Mouse (Mus musculus) megakaryocyte progenitor cell, adult 5-6 weeks (primary cell): ENCODE measurements around the gene Prdm2. TPM values are rescaled to one million over a fixed set of nuclear protein-coding genes. Genes with fewer than 3 reads are reported as not detected.
A peak's percentile ranks its signal among the peaks of the same experiment; 100 is the strongest.

Experiments used
- ATAC-seq: replicated peaks from 2 replicates; pipeline ENCODE4 v1.8.0; 2016; ENCODE audit warnings: mild to moderate bottlenecking, moderate TSS enrichment, inconsistent platforms; ENCODE audit not compliant: poor library complexity
- total RNA-seq, 2 experiments: library from RNA; stranded (forward) in 1 of 2; stranded (reverse) in 1 of 2; fragments of 157-497, 149-512 nt in 1 of 2; fragments of 200-1000 nt in 1 of 2; gene quantifications; 2 replicates each; pipeline versions ENCODE4 v1.2.3 to v1.2.4; 2015 to 2017

Prdm2 gene
- 16.1 and 16.5 TPM in 2 replicates for total RNA-seq (2015)
- total RNA-seq (2017) = 9.5 and 12.5 TPM in 2 replicates

GRCm38 (mm10) chr4:143212341-143213174 is at the start of gene Prdm2:
Gene Prdm2 (minus strand): TSS chr4:143212995.
- peak; percentile 27 for ATAC-seq

DNA sequence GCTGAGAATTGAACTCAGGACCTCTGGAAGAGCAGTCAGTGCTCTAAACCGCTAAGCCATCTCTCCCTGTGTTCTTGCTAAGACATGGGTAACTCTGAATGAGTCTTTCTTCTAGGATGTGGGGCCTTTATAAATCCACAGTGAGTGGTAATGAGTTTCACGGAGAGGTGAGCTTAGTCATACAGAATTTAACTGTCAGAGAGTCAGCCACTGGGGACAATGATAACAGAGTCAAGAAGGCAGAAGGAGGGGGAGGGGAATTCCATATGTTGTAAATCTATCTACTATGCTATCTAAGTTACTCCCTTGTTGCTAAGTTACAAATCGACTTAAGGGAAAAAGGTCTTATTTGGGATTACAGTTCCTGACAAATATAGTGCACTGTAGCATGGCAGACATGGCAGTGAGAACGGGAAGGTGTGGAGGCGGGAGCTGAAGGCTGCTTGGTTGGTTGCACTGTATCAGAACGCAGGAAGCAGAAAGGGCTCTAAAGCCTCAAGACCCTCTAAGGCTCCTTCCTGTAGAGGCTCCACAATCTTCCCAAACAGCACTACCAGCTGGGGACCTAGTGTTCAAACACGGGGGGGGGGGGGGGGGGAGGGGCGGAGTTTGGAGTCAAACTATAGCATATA is 47.0 kb upstream of the Prdm2 start:
- peak; percentile 47 for ATAC-seq

DNA sequence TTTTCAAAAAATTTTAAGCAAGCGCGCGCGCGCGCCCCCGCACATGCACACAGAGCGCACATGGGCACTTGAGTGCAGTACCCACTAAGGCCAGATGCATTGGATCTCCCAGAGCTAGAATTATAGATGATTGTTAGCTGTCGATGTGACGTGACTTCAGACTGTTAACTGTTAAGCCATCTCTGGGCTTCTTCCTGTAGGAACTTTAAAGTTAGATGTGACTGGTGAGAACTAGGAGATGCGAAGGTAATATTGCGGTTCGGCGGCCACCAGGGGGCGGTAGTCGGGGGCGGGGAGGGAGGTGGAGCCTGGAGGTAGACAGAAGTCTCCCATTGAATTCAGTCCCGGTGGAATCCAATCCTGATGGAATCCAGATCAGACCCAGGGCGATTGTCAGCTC is 45.7 kb upstream of the Prdm2 start:
- peak; percentile 86 for ATAC-seq

GRCm38 (mm10) chr4:143257971-143258370 is 45.2 kb upstream of the Prdm2 start:
- no peak for ATAC-seq

DNA sequence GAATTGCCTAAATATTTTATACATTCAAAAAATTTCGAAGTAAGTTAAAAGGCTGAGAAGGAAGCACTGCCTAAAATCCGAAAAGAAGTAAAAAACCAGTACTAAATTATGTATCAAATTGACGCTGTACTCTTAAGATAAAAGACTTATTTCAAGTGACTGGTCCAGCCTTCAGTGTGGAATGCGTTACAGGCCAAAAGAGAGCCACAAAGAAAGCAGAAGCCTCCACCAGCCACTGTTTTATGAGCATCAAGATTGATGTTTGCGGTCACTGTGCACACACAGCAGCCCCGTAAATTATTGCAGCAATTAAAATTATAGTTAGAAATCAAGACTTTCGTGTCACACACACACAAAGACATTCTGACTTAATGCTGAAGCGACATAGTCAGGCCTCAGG is 42.7 kb upstream of the Prdm2 start:
- ATAC-seq = no peak

DNA sequence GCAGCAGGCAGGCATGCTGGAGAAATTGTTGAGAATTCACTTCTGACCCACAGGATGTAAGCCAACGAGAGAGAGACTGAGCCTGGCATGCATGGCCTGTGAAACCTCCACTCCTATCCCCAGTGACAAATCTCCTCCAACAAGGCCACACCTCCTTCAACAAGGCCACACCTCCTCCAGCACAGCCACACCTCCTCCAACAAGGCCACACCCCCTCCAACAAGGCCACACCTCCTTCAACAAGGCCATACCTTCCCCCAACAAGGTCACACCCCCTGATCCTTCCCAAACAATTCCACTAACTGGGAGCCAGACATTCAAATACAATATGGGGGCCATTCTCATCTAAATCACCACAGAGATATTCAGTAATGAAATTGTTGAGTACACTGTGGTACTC is 40.6 kb upstream of the Prdm2 start:
- no peak for ATAC-seq

DNA sequence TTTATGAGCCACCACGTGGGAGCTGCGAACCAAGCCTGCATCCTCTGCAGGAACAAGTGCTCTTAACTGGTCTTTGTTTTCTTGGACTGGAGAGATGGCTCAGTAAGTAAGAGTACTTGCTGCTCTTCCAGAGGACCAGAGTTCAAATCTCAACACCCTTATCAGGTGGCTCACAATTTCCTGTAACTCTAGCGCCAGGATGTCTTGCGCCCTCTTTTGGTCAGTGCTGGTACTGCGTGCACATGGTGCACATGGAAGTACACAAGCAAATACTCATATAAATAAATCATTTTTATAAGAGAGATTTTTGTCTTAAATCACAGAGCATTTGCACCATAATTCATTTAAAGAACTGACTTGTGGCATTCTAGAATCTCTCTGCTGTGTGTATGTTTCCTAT is 35.3 kb upstream of the Prdm2 start:
- peak; percentile 81 for ATAC-seq

- no peak for ATAC-seq
These were observed 28.5 kb upstream of the Prdm2 start for GRCm38 (mm10) chr4:143241294-143241693.

GRCm38 (mm10) chr4:143239615-143240201 is 26.9 kb upstream of the Prdm2 start:
- ATAC-seq = peak; percentile 68

DNA sequence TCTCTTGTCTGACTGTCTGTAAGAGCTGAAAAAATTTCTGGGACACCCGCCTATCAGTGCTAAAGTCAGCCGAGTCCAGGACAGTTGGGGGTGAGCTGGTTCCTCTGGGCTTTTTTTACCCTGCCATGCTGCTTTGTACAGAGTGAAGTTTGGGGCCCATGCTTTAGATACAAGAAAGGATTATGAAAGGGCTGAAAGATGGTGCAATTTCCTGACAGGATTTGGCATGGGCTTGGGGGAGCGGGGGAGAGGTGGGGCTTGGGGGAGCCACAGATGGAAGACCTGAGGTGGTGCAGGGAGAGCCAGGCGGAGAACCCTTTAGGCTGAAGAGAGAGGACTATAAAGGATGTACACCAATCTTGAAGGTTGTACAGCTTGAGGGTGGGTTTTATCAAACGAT is 26.3 kb upstream of the Prdm2 start:
- peak; percentile 73 for ATAC-seq

GRCm38 (mm10) chr4:143238241-143239031 is 25.6 kb upstream of the Prdm2 start:
- peak; percentile 59 for ATAC-seq

- ATAC-seq = 0 out of 2 replicates have a peak, but pooled peaks have one; percentile 17
These were observed 19.1 kb upstream of the Prdm2 start for GRCm38 (mm10) chr4:143231790-143232422.

- ATAC-seq = no peak
These were observed 18.3 kb upstream of the Prdm2 start for GRCm38 (mm10) chr4:143231110-143231509.

DNA sequence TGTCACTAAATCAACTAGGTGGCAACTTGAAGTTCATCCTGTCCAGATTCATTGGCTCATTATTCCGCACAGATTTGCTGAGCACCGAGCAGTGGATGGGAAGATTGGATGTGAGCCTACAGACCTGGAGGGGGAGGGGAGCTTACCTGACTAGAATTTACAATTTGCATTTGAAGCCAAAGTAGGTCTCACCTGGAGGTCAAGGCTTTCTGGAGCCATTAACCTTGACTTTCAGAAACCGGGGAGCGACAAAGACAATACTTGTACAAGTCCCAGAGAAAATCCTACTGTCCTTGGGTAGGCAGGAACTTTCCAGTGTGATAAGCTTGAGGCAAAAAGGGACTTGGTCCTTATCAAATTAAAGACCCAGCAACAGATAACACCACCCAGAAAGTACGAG is 15.2 kb upstream of the Prdm2 start:
- no peak for ATAC-seq

GRCm38 (mm10) chr4:143225886-143226285 is 13.1 kb upstream of the Prdm2 start:
- no peak for ATAC-seq

DNA sequence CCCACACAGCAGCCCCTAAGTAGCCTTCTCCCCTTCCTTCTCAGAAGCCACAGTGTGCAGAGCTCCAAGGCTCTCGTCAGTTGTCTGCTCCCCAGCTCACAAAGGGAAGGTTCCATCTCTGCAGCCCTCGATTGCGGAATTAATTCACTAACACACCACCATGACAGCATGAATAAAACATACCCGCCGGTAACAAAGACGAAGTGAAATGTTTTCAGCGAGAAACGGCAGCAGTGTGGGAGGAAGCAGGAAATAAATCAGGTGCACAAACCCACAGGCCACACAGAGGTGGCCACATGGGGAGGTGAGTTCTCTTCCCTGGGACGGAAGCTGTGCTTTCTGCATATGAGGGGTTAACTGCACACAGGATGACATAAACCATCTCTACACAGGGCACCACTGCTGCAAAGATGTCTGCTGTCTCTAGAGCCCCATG is 6.5 kb upstream of the Prdm2 start:
- ATAC-seq = peak; percentile 52

DNA sequence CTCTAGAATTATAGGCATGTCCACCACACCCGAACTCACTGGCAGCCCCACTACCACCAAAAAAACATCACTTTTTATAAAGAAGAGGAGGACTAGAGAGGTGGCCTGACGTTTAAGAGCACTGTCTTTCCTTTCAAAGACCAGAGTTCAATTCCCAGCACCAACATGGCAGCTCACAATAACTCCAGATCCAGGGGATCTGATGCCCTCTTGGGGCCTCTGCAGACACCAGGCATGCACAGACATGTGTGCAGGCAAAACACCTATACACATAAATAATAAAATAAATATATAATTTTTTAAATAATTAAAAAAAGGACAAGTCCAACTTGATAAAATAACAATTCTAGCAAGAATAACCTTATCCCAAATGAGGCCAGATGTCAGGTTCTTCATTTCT is 6.1 kb upstream of the Prdm2 start:
- no peak for ATAC-seq

GRCm38 (mm10) chr4:143217189-143217588 is 4.4 kb upstream of the Prdm2 start:
- ATAC-seq = no peak

DNA sequence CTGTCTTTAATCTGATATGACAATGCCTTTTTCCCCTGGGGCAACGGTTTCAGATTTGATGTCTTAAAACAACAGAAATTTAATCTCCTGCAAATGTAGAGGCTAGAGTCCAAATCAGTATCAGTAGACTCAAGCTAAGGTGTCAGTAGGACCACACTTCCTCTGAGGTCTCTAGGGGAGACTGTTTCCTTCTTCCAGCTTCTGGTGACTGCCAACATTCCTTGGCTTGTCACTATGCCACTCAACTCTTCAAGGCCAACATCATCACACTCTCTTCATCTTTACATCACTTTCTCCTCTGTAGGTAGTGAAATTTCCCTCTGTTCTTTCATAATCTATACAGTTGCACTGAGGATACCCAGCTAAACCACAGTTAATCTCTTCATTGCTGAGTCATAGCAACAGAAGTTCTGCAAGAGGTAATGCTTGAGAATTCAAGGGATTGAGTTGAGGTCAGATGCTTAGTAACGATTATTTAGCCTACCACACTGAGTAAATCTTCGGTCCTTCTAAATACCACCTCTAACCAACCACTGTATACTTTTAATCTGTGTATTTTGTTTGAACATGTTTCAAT is 1.5 kb upstream of the Prdm2 start:
- ATAC-seq = peak; percentile 65

DNA sequence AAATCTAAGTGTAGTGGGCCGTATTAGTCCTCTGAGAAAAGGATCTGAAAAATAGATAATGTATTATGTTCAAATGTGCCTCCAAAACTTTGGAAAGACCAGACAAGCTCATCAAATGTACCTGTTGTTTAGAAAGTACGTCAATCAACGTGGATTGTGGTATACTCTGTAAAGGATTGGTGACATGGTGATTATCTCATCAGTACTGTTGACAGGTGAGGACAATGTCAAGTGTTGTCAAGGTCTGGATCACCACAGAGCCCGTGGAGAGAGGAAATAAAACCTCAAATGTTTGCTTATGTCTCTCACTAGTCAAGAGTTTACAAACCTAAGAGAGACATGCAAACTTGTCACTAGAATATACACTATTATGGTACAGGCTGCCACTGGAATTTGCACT is 776 bp upstream of the Prdm2 start:
- ATAC-seq = no peak
